Mouse (Mus musculus): ENCODE measurements around the gene Strc. TPM values are rescaled to one million over a fixed set of nuclear protein-coding genes. Genes with fewer than 3 reads are reported as not detected.

Strc gene
- polyA plus RNA-seq, 1 experiment from 2014 or later = not detected

- H3K4me2 ChIP-seq (replicated peaks) = no peak overlapping the region
- ATAC-seq (ENCODE audit: low FRiP score) (no peak), DNase-seq (ENCODE audit: low spot score) (no peak)
- no peaks in the 10 kb centered on the region for H3K4me1 ChIP-seq (replicated peaks; ENCODE audit: control insufficient read depth, insufficient read depth, low read length)
- H3K27me3 ChIP-seq (ENCODE audit: control insufficient read depth, insufficient read depth, low read length) = no peaks in the 10 kb centered on the region
- 93% methylated on average over 2 of the region's 2 CpGs for WGBS
- H3K36me3 ChIP-seq (replicated peaks; ENCODE audit: control insufficient read depth, insufficient read depth) = peaks cover 55% of the 10 kb centered on the region
- H3K9me3 ChIP-seq (ENCODE audit: control insufficient read depth, low read length) = no peaks in the 10 kb centered on the region
- H3K27ac ChIP-seq = no peak overlapping the region
- H3K4me3 ChIP-seq (replicated peaks; ENCODE audit: low read length) = no peak overlapping the region
- H3K9ac ChIP-seq = no peak overlapping the region
Measured at GRCm38 (mm10) chr2:121329492-121329891, 57.5 kb downstream of the Strc start.

- H3K27me3 ChIP-seq (ENCODE audit: control insufficient read depth, insufficient read depth, low read length) = no peaks in the 10 kb centered on the region
- H3K9ac ChIP-seq = no peak overlapping the region
- no peaks in the 10 kb centered on the region for H3K9me3 ChIP-seq (ENCODE audit: control insufficient read depth, low read length)
- no peaks in the 10 kb centered on the region for H3K4me1 ChIP-seq (replicated peaks; ENCODE audit: control insufficient read depth, insufficient read depth, low read length)
- no peak for ATAC-seq (ENCODE audit: low FRiP score)
- H3K4me2 ChIP-seq (replicated peaks) = no peak overlapping the region
- no peak overlapping the region for H3K4me3 ChIP-seq (replicated peaks; ENCODE audit: low read length)
- DNase-seq (ENCODE audit: low spot score) = no peak
- H3K27ac ChIP-seq = no peak overlapping the region
- 90% methylated on average over 10 of the region's 10 CpGs for WGBS
- H3K36me3 ChIP-seq (replicated peaks; ENCODE audit: control insufficient read depth, insufficient read depth) = peaks cover 36% of the 10 kb centered on the region
Measured at GRCm38 (mm10) chr2:121323693-121324470, 63.1 kb downstream of the Strc start.

DNA sequence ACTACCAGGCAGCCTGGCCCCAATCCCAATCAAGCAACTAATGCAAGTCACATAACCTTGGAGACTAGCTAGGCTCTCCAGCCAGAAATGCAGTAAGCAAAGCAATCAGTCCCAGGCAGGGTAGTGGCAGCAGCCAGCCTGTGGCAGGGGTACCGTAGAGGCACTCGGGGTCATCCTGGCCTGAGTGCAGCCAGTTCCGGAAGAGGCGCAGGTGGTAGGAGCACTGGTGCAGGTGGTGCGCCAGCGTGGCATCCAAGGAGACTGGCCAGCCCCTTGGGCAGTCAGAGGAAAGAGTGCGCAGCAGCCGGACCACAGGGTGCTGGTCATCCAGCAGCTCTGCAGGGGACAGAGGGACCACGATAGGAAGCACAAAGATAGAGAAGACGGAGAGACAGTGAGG, 63.9 kb downstream of the Strc start:
- ATAC-seq (ENCODE audit: low FRiP score) = no peak
- no peaks in the 10 kb centered on the region for H3K27me3 ChIP-seq (ENCODE audit: control insufficient read depth, insufficient read depth, low read length)
- 98% methylated on average over 10 of the region's 10 CpGs for WGBS
- peaks cover 38% of the 10 kb centered on the region for H3K36me3 ChIP-seq (replicated peaks; ENCODE audit: control insufficient read depth, insufficient read depth)
- H3K9me3 ChIP-seq (ENCODE audit: control insufficient read depth, low read length) = no peaks in the 10 kb centered on the region
- no peak overlapping the region for H3K4me3 ChIP-seq (replicated peaks; ENCODE audit: low read length)
- H3K9ac ChIP-seq = no peak overlapping the region
- DNase-seq (ENCODE audit: low spot score) = no peak
- no peak overlapping the region for H3K4me2 ChIP-seq (replicated peaks)
- no peaks in the 10 kb centered on the region for H3K4me1 ChIP-seq (replicated peaks; ENCODE audit: control insufficient read depth, insufficient read depth, low read length)
- no peak overlapping the region for H3K27ac ChIP-seq

DNA sequence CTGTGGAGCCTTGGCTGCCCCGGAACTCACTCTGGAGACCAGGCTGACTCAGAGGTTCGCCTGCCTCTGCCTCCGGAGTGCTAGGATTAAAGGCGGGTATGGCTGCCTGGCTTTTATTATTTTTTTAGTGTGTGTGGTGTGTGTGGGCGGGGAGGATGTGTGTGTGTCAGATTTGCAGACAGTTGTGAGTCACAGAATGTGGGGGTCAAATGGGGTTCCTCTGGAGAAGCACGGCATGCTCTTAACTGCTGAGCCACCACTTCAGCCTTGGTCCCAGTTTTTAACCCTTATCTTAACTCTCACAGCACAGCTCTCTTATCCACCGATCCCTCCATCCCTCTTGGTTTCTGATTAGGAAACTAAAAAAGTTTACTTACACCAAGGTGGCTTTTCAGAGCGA, 70.7 kb downstream of the Strc start:
- no peak for DNase-seq (ENCODE audit: low spot score)
- peaks cover 58% of the 10 kb centered on the region for H3K36me3 ChIP-seq (replicated peaks; ENCODE audit: control insufficient read depth, insufficient read depth)
- H3K9me3 ChIP-seq (ENCODE audit: control insufficient read depth, low read length) = no peaks in the 10 kb centered on the region
- no peaks in the 10 kb centered on the region for H3K27me3 ChIP-seq (ENCODE audit: control insufficient read depth, insufficient read depth, low read length)
- H3K9ac ChIP-seq = no peak overlapping the region
- ATAC-seq (ENCODE audit: low FRiP score) = no peak
- H3K4me1 ChIP-seq (replicated peaks; ENCODE audit: control insufficient read depth, insufficient read depth, low read length) = no peaks in the 10 kb centered on the region
- no peak overlapping the region for H3K4me3 ChIP-seq (replicated peaks; ENCODE audit: low read length)
- 84% methylated on average over 8 of the region's 8 CpGs for WGBS
- H3K27ac ChIP-seq = no peak overlapping the region
- H3K4me2 ChIP-seq (replicated peaks) = no peak overlapping the region

Other genes with a start within 250 kb of the Strc start
- gene Adal, start 246.7 kb downstream of the Strc start, polyA plus RNA-seq (2014; fragmentation: Nextera tagmentation; extraction: Ambion mirVana) = 26.9 and 32.6 TPM in 2 replicates
- 16.2 and 20.9 TPM in 2 replicates for gene Lcmt2, start 246.5 kb downstream of the Strc start, polyA plus RNA-seq (2014; fragmentation: Nextera tagmentation; extraction: Ambion mirVana)
- gene Tubgcp4, start 216.5 kb downstream of the Strc start, polyA plus RNA-seq (2014; fragmentation: Nextera tagmentation; extraction: Ambion mirVana) = 43.3 and 43.7 TPM in 2 replicates
- 6.6 and 7.7 TPM in 2 replicates for gene Zscan29, start 216.0 kb downstream of the Strc start, polyA plus RNA-seq (2014; fragmentation: Nextera tagmentation; extraction: Ambion mirVana)
- 165 and 170 TPM in 2 replicates for gene Trp53bp1, start 115.8 kb downstream of the Strc start, polyA plus RNA-seq (2014; fragmentation: Nextera tagmentation; extraction: Ambion mirVana)
- 50.1 and 57.2 TPM in 2 replicates for gene Map1a, start 97.6 kb downstream of the Strc start, polyA plus RNA-seq (2014; fragmentation: Nextera tagmentation; extraction: Ambion mirVana)
- gene Ppip5k1, start 31.8 kb downstream of the Strc start, polyA plus RNA-seq (2014; fragmentation: Nextera tagmentation; extraction: Ambion mirVana) = 18.6 and 19.3 TPM in 2 replicates
- gene Ckmt1, start 29.5 kb downstream of the Strc start, polyA plus RNA-seq (2014; fragmentation: Nextera tagmentation; extraction: Ambion mirVana) = 90.5 and 103 TPM in 2 replicates
- 268 and 307 TPM in 2 replicates for gene Pdia3, start 26.6 kb upstream of the Strc start, polyA plus RNA-seq (2014; fragmentation: Nextera tagmentation; extraction: Ambion mirVana)
- gene Catsper2, start 26.6 kb upstream of the Strc start, polyA plus RNA-seq (2014; fragmentation: Nextera tagmentation; extraction: Ambion mirVana) = 2.9 and 3.1 TPM in 2 replicates
- gene Ell3, start 57.1 kb upstream of the Strc start, polyA plus RNA-seq (2014; fragmentation: Nextera tagmentation; extraction: Ambion mirVana) = 1.5 and 2.6 TPM in 2 replicates
- gene Serf2, start 62.0 kb upstream of the Strc start, polyA plus RNA-seq (2014; fragmentation: Nextera tagmentation; extraction: Ambion mirVana) = 315 and 365 TPM in 2 replicates
- 71.9 and 90.2 TPM in 2 replicates for gene Hypk, start 66.1 kb upstream of the Strc start, polyA plus RNA-seq (2014; fragmentation: Nextera tagmentation; extraction: Ambion mirVana)
- gene Serinc4, start 69.6 kb upstream of the Strc start, polyA plus RNA-seq (2014; fragmentation: Nextera tagmentation; extraction: Ambion mirVana) = 0.68 and 0.96 TPM in 2 replicates
- 65.0 and 69.0 TPM in 2 replicates for gene Mfap1b, start 86.9 kb upstream of the Strc start, polyA plus RNA-seq (2014; fragmentation: Nextera tagmentation; extraction: Ambion mirVana)
- 23.1 and 25.3 TPM in 2 replicates for gene Mfap1a, start 119.5 kb upstream of the Strc start, polyA plus RNA-seq (2014; fragmentation: Nextera tagmentation; extraction: Ambion mirVana)
- 3.2 and 3.8 TPM in 2 replicates for gene Wdr76, start 119.6 kb upstream of the Strc start, polyA plus RNA-seq (2014; fragmentation: Nextera tagmentation; extraction: Ambion mirVana)

Measured in hindbrain, embryonic 14.5 days (tissue).